Mouse (Mus musculus) heart, postnatal 0 days (tissue): Measurements from ENCODE around the gene Zfp383. TPM values are rescaled to one million over a fixed set of nuclear protein-coding genes. Genes with fewer than 3 reads are reported as not detected.
"Not testable (repeated sequence)": the region's sequence is repeated elsewhere in the genome, so short reads cannot be mapped to it uniquely, and the experiment has no call there.

ENCODE experiments used
- ATAC-seq: fragments of 200-750 bp; cut with Nextera tagmentation; 2 replicates; pipeline ENCODE4 v1.8.0; 2017; ENCODE audit warnings: low read depth, moderate number of reproducible peaks, moderate library complexity; ENCODE audit not compliant: insufficient read depth
- DNase-seq: peaks from one replicate; pipeline ENCODE4 v3.0.0-alpha.2; 2016; ENCODE audit warnings: low spot score
- H3K27ac ChIP-seq: fragments of 300-500 bp; sonication (generic); 2 replicates; pipeline ENCODE4 v1.5.1; 2014; ENCODE audit warnings: low read depth, mild to moderate bottlenecking
- H3K27me3 ChIP-seq: fragments of 300-500 bp; sonication (generic); 2 replicates; pipeline ENCODE4 v1.6.1; 2014; ENCODE audit warnings: low read length, mixed read lengths; ENCODE audit not compliant: control insufficient read depth, insufficient read depth
- H3K36me3 ChIP-seq: fragments of 300-500 bp; sonication (generic); replicated peaks from 2 replicates; pipeline ENCODE4 v1.6.1; 2014; ENCODE audit warnings: low read length, mixed read lengths; ENCODE audit not compliant: control insufficient read depth, insufficient read depth
- H3K4me1 ChIP-seq: fragments of 300-500 bp; sonication (generic); 2 replicates; pipeline ENCODE4 v1.6.1; 2014; ENCODE audit warnings: antibody characterized with exemption; ENCODE audit not compliant: control insufficient read depth, insufficient read depth
- H3K4me2 ChIP-seq: fragments of 300-500 bp; sonication (generic); 2 replicates; pipeline ENCODE4 v1.6.1; 2014; ENCODE audit warnings: low read depth, mild to moderate bottlenecking, low read length, moderate library complexity
- H3K4me3 ChIP-seq: fragments of 300-500 bp; sonication (generic); 2 replicates; pipeline ENCODE4 v1.5.1; 2014; ENCODE audit warnings: low read depth, low read length
- H3K9ac ChIP-seq: fragments of 300-500 bp; sonication (generic); replicated peaks from 2 replicates; pipeline ENCODE4 v1.6.1; 2014; ENCODE audit warnings: low read depth, low read length, mixed read lengths
- H3K9me3 ChIP-seq: fragments of 300-500 bp; sonication (generic); replicated peaks from 2 replicates; pipeline ENCODE4 v1.6.1; 2016; ENCODE audit warnings: low read length; ENCODE audit not compliant: control insufficient read depth
- CTCF ChIP-seq: IDR thresholded peaks from 2 replicates; pipeline ENCODE4 v1.5.1; 2016; ENCODE audit warnings: antibody characterized with exemption, control low read depth, low read depth
- EP300 ChIP-seq: IDR thresholded peaks from 2 replicates; pipeline ENCODE4 v1.6.1; 2016; ENCODE audit warnings: antibody characterized with exemption, low read depth
- WGBS: fragments of 180-500 bp; shearing (Covaris S2); extraction: QIAGEN DNeasy Blood & Tissue Kit; methylation state at CpG from one replicate; pipeline ENCODE4 v1.1.7; 2014; 5-methylcytosine and 5-hydroxymethylcytosine counted together
- polyA plus RNA-seq: library from polyadenylated mRNA; unstranded; fragments of >200 nt; fragmentation: Nextera tagmentation; extraction: Ambion mirVana; gene quantifications from 2 replicates; pipeline ENCODE4 v1.2.1, GENCODE M21; 2015
- total RNA-seq: library from RNA; depleted of rRNA; stranded (reverse); fragments of >200 nt; gene quantifications from 2 replicates; pipeline ENCODE4 v1.2.3, GENCODE M21; 2014; ENCODE audit warnings: low replicate concordance

Zfp383 gene
- total and polyA plus RNA-seq, 2 experiments from 2014 or later: 3.0 to 5.3 TPM

GRCm38 (mm10) chr7:29953513-29954401 is 45.7 kb downstream of the Zfp383 start, which contains the start of gene Zfp74:
Gene Zfp74 (minus strand): TSS chr7:29954089.
- Histone ChIP-seq H3K36me3 (peaks cover 19% of the 10 kb centered on the region; the same call in 1 of the 2 replicates), H3K27me3 (no peaks in the 10 kb centered on the region), H3K9ac (peak within 1 kb of the TSS; percentile 67), H3K9me3 (no peaks in the 10 kb centered on the region), H3K4me3 (peak within 1 kb of the TSS; percentile 60), H3K27ac (peak within 1 kb of the TSS; percentile 81), H3K4me1 (peaks cover 5% of the 10 kb centered on the region; the same call in 1 of the 2 replicates), H3K4me2 (peak within 1 kb of the TSS; percentile 62)
- ATAC-seq (peak; percentile 83), DNase-seq (peak; percentile 73)
- TF ChIP-seq EP300 (0 out of 2 replicates have a peak, but pooled peaks have one; percentile 24), CTCF (no peak)
- WGBS: 1% methylated on average over 52 of the region's 52 CpGs

- Histone ChIP-seq H3K9ac (no peak overlapping the region), H3K36me3 (peaks cover 15% of the 10 kb centered on the region; the same call in 1 of the 2 replicates), H3K9me3 (no peaks in the 10 kb centered on the region), H3K4me3 (peak overlapping the region; percentile 60), H3K27me3 (no peaks in the 10 kb centered on the region), H3K27ac (peak overlapping the region; percentile 81; the same call in 1 of the 2 replicates), H3K4me1 (peaks cover 5% of the 10 kb centered on the region; the same call in 1 of the 2 replicates), H3K4me2 (peak overlapping the region; percentile 62)
- TF ChIP-seq EP300: no peak
- TF ChIP-seq CTCF: peak; percentile 62
- WGBS: 27% methylated on average over 4 of the region's 4 CpGs
- DNase-seq: peak; percentile 32
- ATAC-seq: no peak
These were observed 46.7 kb downstream of the Zfp383 start for GRCm38 (mm10) chr7:29954731-29955130.

GRCm38 (mm10) chr7:29956257-29956656 is 48.2 kb downstream of the Zfp383 start:
- no peak overlapping the region; the same call in 1 of the 2 replicates for H3K9ac ChIP-seq
- H3K4me2 ChIP-seq: peak overlapping the region; percentile 49
- H3K9me3 ChIP-seq: no peaks in the 10 kb centered on the region
- WGBS: 39% methylated on average over 9 of the region's 10 CpGs
- H3K27me3 ChIP-seq: no peaks in the 10 kb centered on the region
- peak; percentile 37 for DNase-seq
- H3K27ac ChIP-seq: peak overlapping the region; percentile 46
- peak; percentile 19 for ATAC-seq
- H3K4me3 ChIP-seq: peak overlapping the region; percentile 33
- TF ChIP-seq EP300: no peak
- TF ChIP-seq CTCF: no peak
- peaks cover 5% of the 10 kb centered on the region; the same call in 1 of the 2 replicates for H3K4me1 ChIP-seq
- H3K36me3 ChIP-seq: 0 out of 2 replicates have a peak, but pooled peaks cover 2% of the 10 kb centered on the region

- H3K4me1 ChIP-seq: peaks cover under 1% of the 10 kb centered on the region; the same call in 1 of the 2 replicates
- TF ChIP-seq EP300 (no peak), CTCF (no peak)
- no peaks in the 10 kb centered on the region for H3K36me3 ChIP-seq
- no peak overlapping the region for H3K4me3 ChIP-seq
- H3K9ac ChIP-seq: no peak overlapping the region
- 73% methylated on average over 11 of the region's 11 CpGs for WGBS
- no peak overlapping the region for H3K4me2 ChIP-seq
- no peaks in the 10 kb centered on the region for H3K9me3 ChIP-seq
- DNase-seq (no peak), ATAC-seq (no peak)
- no peaks in the 10 kb centered on the region for H3K27me3 ChIP-seq
- H3K27ac ChIP-seq: no peak overlapping the region
These were observed 50.2 kb downstream of the Zfp383 start for GRCm38 (mm10) chr7:29958125-29958724.

- no peak for ATAC-seq
- 57% methylated on average over 3 of the region's 3 CpGs for WGBS
- H3K4me3 ChIP-seq: no peak overlapping the region
- no peak for DNase-seq
- no peaks in the 10 kb centered on the region for H3K36me3 ChIP-seq
- H3K9ac ChIP-seq: no peak overlapping the region
- H3K4me1 ChIP-seq: no peaks in the 10 kb centered on the region
- no peak overlapping the region for H3K4me2 ChIP-seq
- H3K9me3 ChIP-seq: no peaks in the 10 kb centered on the region
- TF ChIP-seq CTCF (no peak), EP300 (no peak)
- H3K27me3 ChIP-seq: no peaks in the 10 kb centered on the region
- no peak overlapping the region for H3K27ac ChIP-seq
These were observed 51.0 kb downstream of the Zfp383 start for GRCm38 (mm10) chr7:29959004-29959403.

GRCm38 (mm10) chr7:29965115-29965810 is 57.2 kb downstream of the Zfp383 start:
- H3K27ac ChIP-seq, ATAC-seq, H3K4me1 ChIP-seq, H3K4me3 ChIP-seq, H3K27me3 ChIP-seq, H3K36me3 ChIP-seq, H3K9ac ChIP-seq, H3K4me2 ChIP-seq, DNase-seq, H3K9me3 ChIP-seq: not testable (repeated sequence)
- WGBS: 53% methylated on average over 32 of the region's 39 CpGs
